Mouse (Mus musculus): ENCODE measurements at regions not wholly inside any gene's neighbourhood (a gene's known extent, or its start where the extent isn't known, plus 50 kb on each side); places are given as distances from the start of the nearest gene placed in this dataset.

DNA sequence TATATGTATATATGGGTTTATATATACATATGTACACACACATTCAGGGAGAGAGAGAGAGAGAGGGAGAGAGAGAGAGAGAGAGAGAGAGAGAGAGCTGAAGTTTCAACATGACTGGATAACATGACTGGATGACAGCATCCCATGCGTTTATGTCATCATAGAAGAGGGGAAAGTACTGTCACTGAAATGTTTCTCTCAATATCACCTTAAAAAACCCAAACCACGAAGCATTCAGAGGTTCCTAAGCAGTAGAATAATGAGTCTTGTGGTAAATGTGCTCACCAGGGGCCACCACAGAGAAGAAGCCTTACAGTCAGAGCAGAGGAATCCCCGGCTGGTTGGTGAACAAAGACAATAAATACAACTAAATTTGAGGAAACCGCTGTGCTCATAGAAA is 342.9 kb upstream of the Adamts16 start:
- TF ChIP-seq POLR2A (IDR thresholded peaks at IDR 0.05; ENCODE audit: borderline replicate concordance, extremely low read depth, insufficient read depth, insufficient read length, poor library complexity, severe bottlenecking): no peak
- no peak for TF ChIP-seq CTCF (IDR thresholded peaks at IDR 0.05; ENCODE audit: borderline replicate concordance, extremely low read depth, insufficient read depth, insufficient read length)
